Mouse (Mus musculus) monocyte, adult 2 months (primary cell): ENCODE results near the gene Calcoco2.
"Not testable (repeated sequence)": the region's sequence is repeated elsewhere in the genome, so short reads cannot be mapped to it uniquely, and the experiment has no call there.

Experiments used
- DNase-seq, 2 experiments: peaks; one replicate each; pipeline ENCODE4 v3.0.0; 2022; ENCODE audit warnings: low spot score in 2 of 2, low read depth in 1 of 2

The Calcoco2 gene

DNA sequence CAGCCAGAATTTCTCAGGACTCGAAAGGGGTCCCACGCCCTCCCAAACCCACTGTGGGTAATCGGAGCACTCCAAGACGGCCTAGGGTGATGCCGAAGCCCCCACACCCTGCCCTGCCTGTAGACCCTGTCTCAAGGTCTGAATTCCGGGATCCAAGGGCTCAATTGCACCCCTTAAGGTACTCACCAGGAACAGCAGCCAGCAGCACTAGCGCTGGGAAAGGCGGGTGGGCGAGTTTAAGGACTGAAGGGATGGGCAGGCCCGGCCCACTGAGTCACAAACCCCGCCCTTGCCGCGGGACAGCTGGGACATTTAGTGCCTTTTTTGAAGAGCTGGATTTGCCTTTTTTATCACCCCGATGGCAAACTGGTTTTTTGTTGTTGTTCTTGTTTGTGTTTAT lies at the start of gene Calcoco2:
Gene Calcoco2, minus strand, starts transcription at position 214 of the 400 bp plus-strand sequence.
- DNase-seq, result no peak

DNA sequence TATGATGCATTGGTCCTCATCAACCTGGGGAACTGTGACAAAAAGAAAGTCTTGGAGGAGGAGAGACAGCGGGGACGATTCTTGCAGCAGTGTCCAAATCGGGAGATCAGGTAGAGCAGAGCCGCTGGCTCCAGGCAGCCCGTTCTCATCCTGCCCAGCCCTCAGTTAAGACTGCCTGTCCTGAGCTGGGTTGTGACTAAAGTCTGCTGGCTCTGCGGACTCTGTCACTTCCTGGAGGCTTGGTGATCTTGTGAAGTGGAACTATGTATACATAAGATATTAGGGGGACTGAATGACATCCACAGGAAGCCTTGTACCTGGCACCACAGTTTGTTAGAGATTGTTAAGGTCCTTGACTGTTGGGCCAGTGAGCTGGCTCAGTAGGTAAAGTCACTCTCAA lies 35.7 kb upstream of the Calcoco2 start:
- no peak for DNase-seq

DNA sequence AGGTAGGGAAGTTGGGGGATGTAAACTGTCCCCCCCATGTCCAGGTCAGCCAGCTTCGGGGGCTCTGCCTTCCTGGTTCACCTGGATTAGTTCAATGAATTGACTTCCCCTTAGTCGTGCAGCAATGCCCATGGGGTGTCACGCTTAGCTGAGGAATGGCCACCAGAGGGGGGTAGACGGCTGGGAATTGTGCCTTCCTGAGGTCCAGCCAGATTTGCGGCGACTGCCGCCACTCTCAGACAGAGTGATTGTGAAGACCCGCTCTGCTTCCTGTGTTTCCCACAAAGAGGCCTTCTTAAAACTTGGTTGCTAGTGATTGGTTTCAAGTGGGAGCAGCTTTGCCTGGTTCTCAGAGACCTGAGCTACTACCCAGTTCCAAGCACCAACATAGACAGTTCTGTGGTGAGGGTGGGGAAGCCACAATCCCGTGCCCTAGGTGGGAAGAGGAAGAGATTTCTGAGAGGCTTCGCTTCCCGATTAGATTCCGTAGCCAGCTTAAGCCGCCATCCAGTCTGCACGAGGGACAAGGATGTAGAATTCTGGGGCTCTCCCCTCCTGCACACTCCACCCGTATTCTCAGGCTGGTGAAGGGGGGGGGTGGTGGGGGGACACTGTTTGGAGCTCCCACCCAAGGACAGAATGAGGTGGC lies 34.0 kb upstream of the Calcoco2 start:
- DNase-seq, result no peak

DNA sequence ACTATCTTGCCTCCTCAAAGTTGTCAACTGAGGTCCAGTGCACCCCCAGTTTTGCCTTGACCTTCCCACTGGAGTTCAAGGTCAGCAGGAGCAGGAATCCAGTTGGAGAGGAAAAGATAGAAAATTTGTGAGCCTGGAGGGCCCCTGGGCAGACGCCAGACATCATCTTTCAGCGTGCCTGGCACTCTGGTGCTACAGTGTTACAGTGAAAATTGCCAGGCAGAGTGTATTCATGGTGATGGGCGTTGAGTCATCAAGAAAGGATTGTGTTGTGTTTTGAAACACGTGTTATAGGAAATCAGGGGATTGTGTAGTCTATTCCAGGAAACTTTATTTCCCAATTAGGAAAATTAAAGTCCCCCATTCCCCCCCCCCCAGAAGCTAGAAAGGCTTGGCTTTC lies 32.0 kb upstream of the Calcoco2 start:
- DNase-seq, result no peak

DNA sequence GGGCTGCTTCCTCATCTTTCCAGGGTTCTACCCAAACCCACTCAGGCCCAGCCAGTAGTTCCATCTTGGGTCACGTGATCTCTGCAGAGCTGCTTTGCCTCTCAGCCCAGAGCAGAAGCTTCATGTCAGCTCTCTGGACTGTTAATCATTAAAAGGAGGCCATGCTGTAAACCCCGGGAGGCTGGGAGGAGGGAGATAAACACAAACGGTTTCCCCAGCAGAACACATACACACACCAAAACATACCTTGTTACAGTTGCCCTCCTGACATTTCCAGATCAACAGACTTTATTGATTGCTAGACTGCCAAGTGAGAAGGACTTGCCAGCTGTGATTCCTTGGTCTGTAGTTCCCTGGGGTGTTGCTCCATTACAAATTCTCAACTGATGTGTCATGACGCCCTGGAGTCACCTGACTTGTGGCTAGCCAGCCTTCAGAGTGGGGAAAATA lies 29.0 kb upstream of the Calcoco2 start:
- no peak for DNase-seq

GRCm38 (mm10) chr11:96135847-96136246 lies 24.1 kb upstream of the Calcoco2 start:
- DNase-seq, result no peak

DNA sequence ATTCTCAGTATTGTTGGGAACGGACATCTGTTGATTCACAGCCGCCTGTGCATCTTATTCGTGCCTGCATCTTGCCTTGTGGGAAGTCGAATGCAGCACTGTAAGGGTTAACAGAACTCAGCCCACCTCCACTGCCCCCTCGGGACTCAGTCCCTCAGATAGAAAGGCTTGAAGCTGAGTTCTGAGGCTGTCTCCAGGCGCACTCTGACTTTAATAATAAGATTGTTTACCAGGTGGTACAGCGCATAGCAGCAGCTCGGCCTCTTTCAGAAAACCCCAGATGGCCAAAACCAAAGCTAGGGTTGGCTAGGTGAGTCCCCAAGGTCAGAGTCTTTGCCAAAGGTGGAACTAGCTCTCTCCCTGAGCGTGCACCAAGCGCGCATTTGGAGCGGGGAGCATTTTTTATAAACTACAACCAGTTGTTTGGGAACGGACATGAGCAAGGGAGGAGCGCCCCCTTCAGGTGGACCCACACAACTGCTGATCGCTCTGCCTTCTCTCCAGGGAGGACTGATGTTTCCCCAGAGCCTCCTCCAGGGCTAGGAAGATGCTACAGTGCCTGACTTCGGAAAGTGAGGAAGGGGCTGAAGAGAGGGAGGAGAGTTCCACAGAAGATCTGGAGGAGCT lies 21.6 kb upstream of the Calcoco2 start, which contains the start of gene Ttll6:
Gene Ttll6, plus strand, starts transcription at position 548 of the 627 bp plus-strand sequence.
- DNase-seq, result peak in 1 of 2 experiments; percentile 5

DNA sequence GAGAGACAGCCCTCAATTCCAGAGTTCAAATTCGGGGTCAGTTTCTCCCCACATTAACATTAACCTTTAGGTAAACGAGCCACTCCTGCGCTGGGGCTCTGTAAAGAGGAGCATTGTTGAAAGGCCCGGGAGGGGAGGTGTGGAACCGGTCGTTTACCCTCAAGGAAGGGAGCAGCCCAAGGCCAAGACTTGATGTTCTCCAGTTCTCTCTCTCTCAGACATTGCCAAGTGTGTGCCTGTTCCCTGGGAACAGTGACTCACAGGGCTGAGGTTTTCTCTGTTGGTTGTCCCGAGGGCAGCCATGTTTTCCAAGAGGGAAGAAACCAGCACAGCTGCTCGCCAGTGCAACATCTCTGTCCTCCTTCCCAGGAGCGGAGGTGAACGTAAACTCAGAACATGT lies 18.8 kb upstream of the Calcoco2 start:
- no peak for DNase-seq

- DNase-seq, result no peak
Observed at GRCm38 (mm10) chr11:96124052-96124914, 12.5 kb upstream of the Calcoco2 start.

DNA sequence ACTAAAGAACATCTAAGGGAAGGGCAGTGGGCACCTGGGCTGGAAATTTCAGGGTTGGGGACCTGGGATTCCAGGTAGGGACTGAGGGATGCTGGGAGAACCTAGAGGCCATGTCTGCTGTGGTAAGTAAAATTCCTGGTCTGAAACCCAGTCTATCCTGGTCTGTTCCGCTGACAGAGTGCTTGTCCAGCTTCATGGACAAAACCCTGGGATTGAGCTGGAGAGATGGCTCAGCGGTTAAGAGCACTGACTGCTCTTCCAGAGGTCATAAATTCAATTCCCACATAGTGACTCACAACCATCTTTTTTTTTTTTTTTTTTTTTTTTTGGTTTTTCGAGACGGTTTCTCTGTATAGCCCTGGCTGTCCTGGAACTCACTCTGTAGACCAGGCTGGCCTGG lies 11.0 kb upstream of the Calcoco2 start:
- not testable (repeated sequence) for DNase-seq

DNA sequence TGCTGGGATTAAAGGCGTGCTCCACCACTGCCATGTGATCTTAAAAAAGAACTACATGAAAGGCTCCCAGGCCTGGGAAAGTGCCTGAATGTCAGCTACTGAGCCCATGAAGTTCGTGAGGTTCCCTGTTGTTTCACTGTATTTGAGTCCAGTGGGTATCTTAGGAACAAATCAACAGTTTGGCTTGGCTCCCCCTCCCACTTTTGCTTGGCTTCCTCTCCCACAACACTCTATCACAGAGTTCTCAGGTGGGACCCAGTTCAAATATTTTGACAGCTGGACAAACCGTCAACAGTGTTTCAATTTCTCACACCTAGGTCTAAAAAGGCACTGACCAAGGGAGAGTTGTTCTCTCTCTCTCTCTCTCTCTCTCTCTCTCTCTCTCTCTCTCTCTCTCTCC lies 7.6 kb upstream of the Calcoco2 start:
- no peak for DNase-seq

DNA sequence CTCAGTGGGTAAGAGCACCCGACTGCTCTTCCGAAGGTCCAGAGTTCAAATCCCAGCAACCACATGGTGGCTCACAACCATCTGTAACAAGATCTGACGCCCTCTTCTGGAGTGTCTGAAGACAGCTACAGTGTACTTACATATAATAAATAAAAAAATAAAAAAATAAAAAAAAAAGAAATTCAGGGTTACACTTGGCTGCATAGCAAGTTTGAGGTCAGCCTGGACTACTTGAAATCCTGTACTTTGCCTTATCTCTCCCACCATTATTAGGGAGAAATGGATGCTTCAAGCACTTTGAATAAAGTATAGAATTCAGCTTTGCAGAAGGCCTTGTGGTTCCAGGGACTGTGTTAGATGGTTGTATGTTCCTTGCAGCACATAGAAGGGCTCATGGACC lies 5.2 kb upstream of the Calcoco2 start:
- not testable (repeated sequence) for DNase-seq

- DNase-seq, result no peak
Observed at GRCm38 (mm10) chr11:96116116-96116515, 4.4 kb upstream of the Calcoco2 start.

- DNase-seq, result no peak
Observed at GRCm38 (mm10) chr11:96115416-96115815, 3.7 kb upstream of the Calcoco2 start.

DNA sequence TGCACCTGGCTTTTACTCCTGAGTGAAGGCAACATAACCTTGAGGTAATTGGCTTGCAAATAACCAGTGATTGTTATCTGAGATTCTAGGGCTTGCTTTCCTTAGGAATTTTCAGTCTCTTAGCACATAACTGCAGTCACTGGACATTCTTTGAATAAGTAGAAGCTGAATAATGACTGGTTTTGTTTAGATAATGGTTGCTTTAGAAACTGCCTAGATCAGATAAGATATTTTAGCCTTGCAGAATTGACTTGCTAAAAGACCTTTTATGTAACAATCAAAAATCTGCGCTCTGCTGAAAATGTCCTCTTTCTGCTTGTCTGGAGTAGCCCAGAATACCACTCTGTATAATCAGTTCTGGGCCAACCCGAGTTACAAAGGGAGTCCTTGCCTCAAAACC lies 2.3 kb upstream of the Calcoco2 start:
- no peak for DNase-seq

GRCm38 (mm10) chr11:96110950-96111349 lies 814 bp downstream of the Calcoco2 start:
- DNase-seq, result not testable (repeated sequence)

DNA sequence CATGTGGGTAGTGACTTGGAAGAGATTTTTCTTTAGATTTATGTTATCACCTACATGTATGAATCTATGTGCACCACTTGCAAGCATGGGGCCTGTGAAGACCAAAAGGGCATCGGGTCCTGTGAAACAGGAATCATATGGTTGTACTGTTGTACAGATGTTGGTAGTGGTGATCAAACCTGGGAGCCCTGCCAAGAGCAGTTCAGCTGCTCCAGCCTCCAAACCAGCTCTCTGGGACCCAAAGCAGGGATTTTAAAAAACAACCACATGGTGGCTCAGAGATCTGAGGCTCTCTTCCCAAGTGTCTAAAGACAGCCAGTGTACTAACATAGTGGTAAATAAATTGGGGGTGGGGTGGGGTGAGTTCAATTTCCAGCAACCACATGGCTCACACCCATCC lies 3.4 kb downstream of the Calcoco2 start:
- no peak for DNase-seq

GRCm38 (mm10) chr11:96093361-96093760 lies 18.4 kb downstream of the Calcoco2 start:
- peak in 1 of 2 experiments; percentile 12 for DNase-seq

GRCm38 (mm10) chr11:96092674-96093291 lies 19.0 kb downstream of the Calcoco2 start:
- DNase-seq, result no peak

DNA sequence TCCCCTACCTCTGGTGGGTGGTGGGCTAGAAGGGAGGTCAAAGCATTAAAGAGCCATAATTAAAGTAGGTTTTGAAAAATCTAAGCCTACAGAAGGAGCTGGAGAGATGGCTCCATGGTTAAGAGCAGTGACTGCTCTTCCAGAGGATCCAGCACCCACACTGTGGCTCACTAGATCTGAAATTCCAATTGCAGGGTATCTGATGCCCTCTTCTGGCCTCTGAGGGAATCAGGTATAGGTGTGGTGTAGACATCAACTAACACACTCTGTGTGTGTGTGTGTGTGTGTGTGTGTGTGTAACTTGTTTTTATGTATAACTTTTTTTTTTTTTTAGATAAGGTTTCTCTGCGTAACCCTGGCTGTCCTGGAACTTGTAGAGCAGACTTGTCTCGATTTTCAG lies 20.7 kb downstream of the Calcoco2 start:
- DNase-seq, result no peak

DNA sequence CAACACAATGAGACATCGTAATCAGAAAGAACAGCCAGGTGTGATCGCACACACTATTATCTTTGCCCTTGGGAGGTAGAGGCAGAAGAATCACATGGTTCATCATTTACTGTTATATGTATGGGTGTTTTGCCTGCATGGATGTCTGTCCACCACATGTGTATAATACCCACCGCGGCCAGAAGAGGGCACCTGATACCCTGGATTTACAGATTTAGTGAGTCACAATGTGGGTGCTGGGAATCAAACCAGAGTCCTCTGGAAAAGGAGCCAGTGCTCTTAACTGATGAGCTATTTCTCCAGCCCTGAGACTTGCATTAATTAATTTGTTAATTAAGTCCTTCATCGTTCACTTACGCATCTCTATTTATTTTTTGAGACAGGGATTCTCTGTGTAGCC lies 23.8 kb downstream of the Calcoco2 start:
- DNase-seq, result no peak
